Mouse (Mus musculus) erythroblast, embryonic 14.5 days (primary cell): ENCODE results near the gene Ptprd.

Source experiments
- GATA1 ChIP-seq: IDR thresholded peaks from 2 replicates; pipeline ENCODE4 v1.6.1; 2012; ENCODE audit warnings: low read length, inconsistent platforms, mixed read lengths
- TAL1 ChIP-seq: IDR thresholded peaks from 3 replicates; pipeline ENCODE4 v1.6.1; 2012; ENCODE audit warnings: low read length, inconsistent platforms, mixed read lengths

DNA sequence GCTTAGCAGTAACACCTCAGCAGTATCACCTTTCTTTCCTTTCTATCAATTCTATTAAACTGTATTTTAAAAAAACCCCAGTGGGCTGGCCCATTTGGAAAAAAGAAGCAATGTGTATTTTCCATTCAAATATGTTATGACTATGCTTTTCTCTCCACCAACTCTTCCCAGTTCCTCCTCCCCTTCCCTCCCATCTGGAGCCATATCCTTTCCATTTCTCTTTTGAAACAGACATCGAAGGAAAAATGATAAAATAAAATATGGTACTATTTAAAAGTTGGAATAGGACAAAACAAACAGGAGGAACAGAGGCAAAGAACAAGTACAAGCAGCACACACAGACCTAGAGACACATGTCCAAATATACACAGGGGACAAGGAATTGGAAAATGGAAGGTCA is 1372.7 kb downstream of the Ptprd start:
- TF ChIP-seq GATA1 (no peak), TAL1 (no peak)
